Mouse (Mus musculus) spleen, postnatal 14 days (tissue): ENCODE measurements at regions not wholly inside any gene's neighbourhood (a gene's known extent, or its start where the extent isn't known, plus 50 kb on each side); places are given as distances from the start of the nearest gene placed in this dataset.
"Not testable (repeated sequence)": the region's sequence is repeated elsewhere in the genome, so short reads cannot be mapped to it uniquely, and the experiment has no call there.

Experiments
- DNase-seq, 2 experiments: peaks; one replicate each; pipeline ENCODE4 v3.0.0; 2021 to 2022; ENCODE audit warnings: low spot score in 2 of 2

GRCm38 (mm10) chr3:21997387-21997786 lies 79.1 kb upstream of the Tbl1xr1 start:
- no peak for DNase-seq

- DNase-seq = no peak
Observed at GRCm38 (mm10) chr3:22005456-22005855, 71.0 kb upstream of the Tbl1xr1 start.

GRCm38 (mm10) chr3:22006113-22006512 lies 70.3 kb upstream of the Tbl1xr1 start:
- DNase-seq = no peak

DNA sequence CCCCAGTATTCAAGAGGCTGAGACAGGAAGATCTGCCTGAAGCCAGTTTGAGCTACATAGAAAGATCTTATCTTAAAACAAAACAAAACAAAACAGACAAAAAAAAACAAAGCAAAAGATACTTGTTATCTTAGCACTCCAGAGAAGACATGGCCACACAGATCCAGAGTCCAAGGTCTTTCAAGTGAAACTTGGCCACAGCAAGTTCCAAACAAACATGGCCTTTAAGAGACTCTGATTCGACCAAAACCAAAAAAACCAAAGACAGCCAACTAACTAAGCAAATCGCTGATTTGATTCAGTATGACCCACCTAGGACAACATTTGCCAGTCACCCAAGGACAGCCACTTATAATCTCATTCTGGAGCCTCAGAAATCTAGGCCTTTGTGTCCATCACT lies 69.8 kb upstream of the Tbl1xr1 start:
- no peak for DNase-seq

GRCm38 (mm10) chr3:22007736-22008135 lies 68.7 kb upstream of the Tbl1xr1 start:
- DNase-seq = no peak

- no peak for DNase-seq
Observed at GRCm38 (mm10) chr3:22008432-22008831, 68.0 kb upstream of the Tbl1xr1 start.

GRCm38 (mm10) chr3:22009898-22010699 lies 66.4 kb upstream of the Tbl1xr1 start:
- DNase-seq = no peak

GRCm38 (mm10) chr3:22010700-22010991 lies 65.8 kb upstream of the Tbl1xr1 start:
- DNase-seq = not testable (repeated sequence)

- no peak for DNase-seq
Observed at GRCm38 (mm10) chr3:22021360-22021935, 55.0 kb upstream of the Tbl1xr1 start.

- no peak for DNase-seq
Observed at GRCm38 (mm10) chr3:22022418-22022817, 54.0 kb upstream of the Tbl1xr1 start.

- DNase-seq = no peak
Observed at GRCm38 (mm10) chr3:22023049-22023448, 53.4 kb upstream of the Tbl1xr1 start.

DNA sequence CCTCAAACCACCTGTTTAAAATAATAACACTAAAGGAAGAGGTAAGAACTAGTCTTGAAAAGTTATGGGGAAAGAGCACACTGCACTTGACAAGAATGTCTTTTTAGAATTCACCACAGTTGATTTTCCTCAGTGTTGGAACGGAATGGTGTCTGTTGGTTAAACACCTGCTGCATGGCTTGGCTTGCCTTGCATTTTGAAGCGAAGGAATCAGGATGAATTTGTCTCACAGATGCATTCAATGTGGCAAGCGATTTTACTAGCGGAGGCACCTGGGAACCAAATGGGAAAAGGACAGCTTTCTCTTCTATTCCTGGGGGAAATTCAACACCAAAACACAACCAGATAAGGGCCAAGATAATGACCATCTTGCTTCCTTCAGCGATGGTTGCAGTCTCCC lies 52.9 kb upstream of the Tbl1xr1 start:
- DNase-seq = no peak

- DNase-seq = no peak
Observed at GRCm38 (mm10) chr3:22024200-22024599, 52.3 kb upstream of the Tbl1xr1 start.

DNA sequence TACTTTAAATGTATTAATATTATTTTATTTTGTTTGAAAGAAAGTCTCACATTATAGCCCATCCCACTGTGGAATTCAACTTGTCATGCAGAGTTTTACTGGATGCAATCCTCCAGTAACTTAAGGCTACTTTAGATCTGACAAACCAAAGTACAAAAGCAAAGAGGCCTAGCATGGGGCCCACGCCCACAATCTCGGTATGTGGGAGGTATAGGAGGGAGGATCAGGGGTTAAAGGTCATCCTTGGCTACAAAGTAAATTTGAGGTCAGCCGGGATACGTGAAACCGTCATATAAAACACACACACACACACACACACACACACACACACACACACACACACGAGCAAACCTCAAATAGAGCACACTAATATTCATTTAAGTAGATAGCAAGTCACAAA lies 51.3 kb upstream of the Tbl1xr1 start:
- DNase-seq = no peak

DNA sequence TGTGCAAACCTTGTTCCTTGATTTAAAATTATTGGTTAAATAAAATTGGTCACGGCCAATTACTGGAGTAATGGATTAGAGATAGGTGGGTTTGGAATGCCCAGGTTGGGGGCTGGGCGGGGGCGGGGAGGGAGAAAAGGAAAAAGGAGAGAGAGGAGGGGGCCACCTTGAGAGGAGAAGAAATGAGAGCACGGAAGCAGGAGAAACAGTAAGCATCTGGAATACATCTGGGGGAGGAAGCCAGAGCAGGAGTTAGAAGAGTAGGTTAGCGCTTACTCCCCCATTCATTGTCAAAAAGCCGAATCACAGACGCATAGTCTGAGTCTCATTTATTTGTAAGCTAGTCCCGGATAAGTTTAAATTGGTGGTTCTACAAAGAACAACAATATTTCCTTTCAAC lies 50.8 kb upstream of the Tbl1xr1 start:
- DNase-seq = no peak
